Mouse (Mus musculus): ENCODE measurements around the gene Jade2. TPM values are rescaled to one million over a fixed set of nuclear protein-coding genes. Genes with fewer than 3 reads are reported as not detected.

The Jade2 gene
- total RNA-seq, 2 experiments from 2014 or later, result 34.0 to 39.7 TPM

GRCm38 (mm10) chr11:51837164-51838153, 20.0 kb downstream of the Jade2 start:
- no peak for DNase-seq (ENCODE audit: low spot score in 2 of 2)
- intact Hi-C loops (cut with DNase I), result no loop called here

GRCm38 (mm10) chr11:51836506-51836905, 20.9 kb downstream of the Jade2 start:
- no peak for DNase-seq (ENCODE audit: low spot score in 2 of 2)
- intact Hi-C loops (cut with DNase I), result no loop called here

GRCm38 (mm10) chr11:51835598-51835997, 21.9 kb downstream of the Jade2 start:
- intact Hi-C loops (cut with DNase I), result no loop called here
- DNase-seq (ENCODE audit: low spot score in 2 of 2), result no peak

GRCm38 (mm10) chr11:51834067-51834411, 23.4 kb downstream of the Jade2 start:
- intact Hi-C loops (cut with DNase I), result no loop called here
- no peak for DNase-seq (ENCODE audit: low spot score in 2 of 2)

GRCm38 (mm10) chr11:51833393-51834066, 23.9 kb downstream of the Jade2 start:
- intact Hi-C loops (cut with DNase I), result no loop called here
- no peak for DNase-seq (ENCODE audit: low spot score in 2 of 2)

- DNase-seq (ENCODE audit: low spot score in 2 of 2), result no peak
- intact Hi-C loops (cut with DNase I), result no loop called here
These were observed 24.5 kb downstream of the Jade2 start for GRCm38 (mm10) chr11:51832992-51833391.

- intact Hi-C loops (cut with DNase I), result no loop called here
These were observed 25.2 kb downstream of the Jade2 start for GRCm38 (mm10) chr11:51831962-51832909.

GRCm38 (mm10) chr11:51824867-51825424, 32.5 kb downstream of the Jade2 start:
- DNase-seq (ENCODE audit: low spot score in 2 of 2), result no peak
- intact Hi-C loops (cut with DNase I), result no loop called here

More at GRCm38 (mm10) chr11:51831962-51832909, 25.2 kb downstream of the Jade2 start:
- no peak for DNase-seq (ENCODE audit: low spot score in 2 of 2)

GRCm38 (mm10) chr11:51823963-51824753, 33.3 kb downstream of the Jade2 start:
- intact Hi-C loops (cut with DNase I), result no loop called here
- DNase-seq (ENCODE audit: low spot score in 2 of 2), result no peak

GRCm38 (mm10) chr11:51823271-51823670, 34.2 kb downstream of the Jade2 start:
- no peak for DNase-seq (ENCODE audit: low spot score in 2 of 2)
- intact Hi-C loops (cut with DNase I), result no loop called here

GRCm38 (mm10) chr11:51822736-51823135, 34.7 kb downstream of the Jade2 start:
- intact Hi-C loops (cut with DNase I), result no loop called here
- no peak for DNase-seq (ENCODE audit: low spot score in 2 of 2)

GRCm38 (mm10) chr11:51820861-51821260, 36.6 kb downstream of the Jade2 start:
- peak; percentile 60 to 63 for DNase-seq (ENCODE audit: low spot score in 2 of 2)
- intact Hi-C loops (cut with DNase I), result loop anchor here (2.0 kb wide), 2 partner anchors 34 to 146 kb away; partner anchors contain the start of gene Cdkn2aipnl

- DNase-seq (ENCODE audit: low spot score in 2 of 2), result no peak
- intact Hi-C loops (cut with DNase I), result loop anchor here (2.0 to 10.0 kb wide), 4 partner anchors 35 to 402 kb away; partner anchors contain the start of gene Cdkn2aipnl
These were observed 37.5 kb downstream of the Jade2 start for GRCm38 (mm10) chr11:51819964-51820363.

- intact Hi-C loops (cut with DNase I), result loop anchor here (5.0 to 10.0 kb wide), 2 partner anchors 306 to 403 kb away; no protein-coding TSS in a partner anchor
- DNase-seq (ENCODE audit: low spot score in 2 of 2), result no peak
These were observed 38.6 kb downstream of the Jade2 start for GRCm38 (mm10) chr11:51818837-51819236.

- intact Hi-C loops (cut with DNase I), result loop anchor here (5.0 to 10.0 kb wide), 2 partner anchors 307 to 405 kb away; no protein-coding TSS in a partner anchor
- DNase-seq (ENCODE audit: low spot score in 2 of 2), result peak; percentile 78 to 79
These were observed 39.7 kb downstream of the Jade2 start for GRCm38 (mm10) chr11:51817756-51818155.

GRCm38 (mm10) chr11:51812022-51812546, 45.4 kb downstream of the Jade2 start:
- no peak for DNase-seq (ENCODE audit: low spot score in 2 of 2)
- intact Hi-C loops (cut with DNase I), result loop anchor here (10.0 kb wide), 1 partner anchor 313 kb away; no protein-coding TSS in a partner anchor

GRCm38 (mm10) chr11:51811230-51811629, 46.2 kb downstream of the Jade2 start:
- intact Hi-C loops (cut with DNase I), result loop anchor here (10.0 kb wide), 1 partner anchor 314 kb away; no protein-coding TSS in a partner anchor
- no peak for DNase-seq (ENCODE audit: low spot score in 2 of 2)
